Mouse (Mus musculus) thymus, adult 2 months (tissue): ENCODE data around the gene Arhgap25. TPM values are rescaled to one million over a fixed set of nuclear protein-coding genes. Genes with fewer than 3 reads are reported as not detected.
"Not testable (repeated sequence)": the region's sequence is repeated elsewhere in the genome, so short reads cannot be mapped to it uniquely, and the experiment has no call there.

Experiments
- DNase-seq: peaks from one replicate; pipeline ENCODE4 v3.0.0; 2021
- H3K27ac ChIP-seq: fragments of 200-500 bp; 2 replicates; pipeline ENCODE4 v1.5.1; 2012; ENCODE audit warnings: low read length, control low read depth; ENCODE audit not compliant: control insufficient read depth, insufficient read depth
- H3K27me3 ChIP-seq: fragments of 200-500 bp; 2 replicates; pipeline ENCODE4 v1.6.1; 2012; ENCODE audit warnings: mild to moderate bottlenecking, low read length, moderate library complexity, mixed read lengths; ENCODE audit not compliant: control insufficient read depth, insufficient read depth
- H3K36me3 ChIP-seq: fragments of 200-500 bp; 2 replicates; pipeline ENCODE4 v1.6.1; 2012; ENCODE audit warnings: mild to moderate bottlenecking, low read length, moderate library complexity; ENCODE audit not compliant: control insufficient read depth, insufficient read depth
- H3K4me1 ChIP-seq: fragments of 200-500 bp; replicated peaks from 2 replicates; pipeline ENCODE4 v1.6.1; 2012; ENCODE audit warnings: low read length; ENCODE audit not compliant: control insufficient read depth, insufficient read depth
- H3K4me3 ChIP-seq: fragments of 200-500 bp; 2 replicates; pipeline ENCODE4 v1.5.1; 2012; ENCODE audit warnings: mild to moderate bottlenecking, low read length, control low read depth, moderate library complexity; ENCODE audit not compliant: control insufficient read depth, insufficient read depth
- CTCF ChIP-seq: fragments of 200-500 bp; IDR thresholded peaks from 2 replicates; pipeline ENCODE4 v1.5.1; 2012; ENCODE audit warnings: mild to moderate bottlenecking, control low read depth, low read length, moderate library complexity, borderline replicate concordance; ENCODE audit not compliant: control insufficient read depth, poor library complexity, insufficient read depth; ENCODE audit errors: extremely low read depth
- POLR2A ChIP-seq: fragments of 200-500 bp; IDR thresholded peaks from 2 replicates; pipeline ENCODE4 v1.6.1; 2012; ENCODE audit warnings: mild to moderate bottlenecking, low read length, control low read depth, moderate library complexity; ENCODE audit not compliant: control insufficient read depth, poor library complexity, insufficient read depth; ENCODE audit errors: extremely low read depth
- WGBS: fragments of 180-500 bp; shearing (Covaris S2); methylation state at CpG from one replicate; pipeline ENCODE4 v1.1.7; 2018; 5-methylcytosine and 5-hydroxymethylcytosine counted together
- polyA plus RNA-seq: library from polyadenylated mRNA; depleted of rRNA; stranded (reverse); fragments of >200 nt; gene quantifications from 2 replicates; pipeline ENCODE4 v1.2.3, GENCODE M21; 2012

The Arhgap25 gene
- polyA plus RNA-seq, 1 experiment, result 17.2 TPM

GRCm38 (mm10) chr6:87483224-87483899 lies 49.7 kb downstream of the Arhgap25 start:
- TF ChIP-seq CTCF (no peak), POLR2A (no peak)
- H3K4me1 ChIP-seq, result no peaks in the 10 kb centered on the region
- no peaks in the 10 kb centered on the region for H3K27me3 ChIP-seq
- WGBS, result 96% methylated on average over 12 of the region's 12 CpGs
- DNase-seq, result no peak
- no peak overlapping the region for H3K4me3 ChIP-seq
- no peak overlapping the region for H3K27ac ChIP-seq
- peaks cover 18% of the 10 kb centered on the region for H3K36me3 ChIP-seq

- H3K4me1 ChIP-seq, result no peaks in the 10 kb centered on the region
- no peak overlapping the region for H3K27ac ChIP-seq
- no peak for DNase-seq
- 78% methylated on average over 5 of the region's 5 CpGs for WGBS
- no peak overlapping the region for H3K4me3 ChIP-seq
- H3K27me3 ChIP-seq, result no peaks in the 10 kb centered on the region
- no peak for TF ChIP-seq CTCF
- TF ChIP-seq POLR2A, result no peak
- H3K36me3 ChIP-seq, result peaks cover 21% of the 10 kb centered on the region
Measured at GRCm38 (mm10) chr6:87479291-87479999, 53.6 kb downstream of the Arhgap25 start.

- H3K27me3 ChIP-seq, result no peaks in the 10 kb centered on the region
- H3K36me3 ChIP-seq, result peaks cover 27% of the 10 kb centered on the region
- H3K4me1 ChIP-seq, result no peaks in the 10 kb centered on the region
- no peak overlapping the region for H3K4me3 ChIP-seq
- TF ChIP-seq POLR2A (no peak), CTCF (no peak)
- no peak overlapping the region for H3K27ac ChIP-seq
- WGBS, result 95% methylated on average over 4 of the region's 4 CpGs
- no peak for DNase-seq
Measured at GRCm38 (mm10) chr6:87478847-87479246, 54.2 kb downstream of the Arhgap25 start.

- TF ChIP-seq POLR2A, result no peak
- TF ChIP-seq CTCF, result no peak
- H3K36me3 ChIP-seq, result peaks cover 52% of the 10 kb centered on the region
- H3K27ac ChIP-seq, result no peak overlapping the region
- DNase-seq, result no peak
- no peaks in the 10 kb centered on the region for H3K27me3 ChIP-seq
- no peak overlapping the region for H3K4me3 ChIP-seq
- H3K4me1 ChIP-seq, result no peaks in the 10 kb centered on the region
- WGBS, result 95% methylated on average over 5 of the region's 5 CpGs
Measured at GRCm38 (mm10) chr6:87475223-87475622, 57.8 kb downstream of the Arhgap25 start.

GRCm38 (mm10) chr6:87470098-87470497 lies 63.0 kb downstream of the Arhgap25 start:
- DNase-seq, H3K27me3 ChIP-seq, H3K4me3 ChIP-seq, H3K27ac ChIP-seq, H3K4me1 ChIP-seq: not testable (repeated sequence)
- H3K36me3 ChIP-seq, result peaks cover 86% of the 10 kb centered on the region
- WGBS, result 97% methylated on average over 12 of the region's 12 CpGs

- Histone ChIP-seq H3K4me3 (no peak overlapping the region), H3K27ac (no peak overlapping the region), H3K4me1 (no peaks in the 10 kb centered on the region), H3K27me3 (no peaks in the 10 kb centered on the region), H3K36me3 (peaks cover 86% of the 10 kb centered on the region)
- WGBS, result 96% methylated on average over 10 of the region's 10 CpGs
- no peak for DNase-seq
- TF ChIP-seq CTCF, result no peak
- TF ChIP-seq POLR2A, result no peak
Measured at GRCm38 (mm10) chr6:87468372-87468771, 64.7 kb downstream of the Arhgap25 start.

- DNase-seq, result no peak
- H3K27me3 ChIP-seq, result no peaks in the 10 kb centered on the region
- H3K4me1 ChIP-seq, result no peaks in the 10 kb centered on the region
- H3K27ac ChIP-seq, result no peak overlapping the region
- 100% methylated on average over 1 of the region's 1 CpGs for WGBS
- peaks cover 91% of the 10 kb centered on the region for H3K36me3 ChIP-seq
- H3K4me3 ChIP-seq, result no peak overlapping the region
- TF ChIP-seq CTCF, result no peak
Measured at GRCm38 (mm10) chr6:87467373-87467772, 65.7 kb downstream of the Arhgap25 start.

- Histone ChIP-seq H3K4me1 (no peaks in the 10 kb centered on the region), H3K27ac (no peak overlapping the region), H3K36me3 (peaks cover 90% of the 10 kb centered on the region), H3K4me3 (no peak overlapping the region), H3K27me3 (no peaks in the 10 kb centered on the region)
- no peak for TF ChIP-seq POLR2A
- TF ChIP-seq CTCF, result peak; percentile 84
- peak; percentile 62 for DNase-seq
- 51% methylated on average over 12 of the region's 12 CpGs for WGBS
Measured at GRCm38 (mm10) chr6:87466221-87466620, 66.8 kb downstream of the Arhgap25 start.
